Mouse (Mus musculus): ENCODE measurements around the gene Dbh.

The Dbh gene

DNA sequence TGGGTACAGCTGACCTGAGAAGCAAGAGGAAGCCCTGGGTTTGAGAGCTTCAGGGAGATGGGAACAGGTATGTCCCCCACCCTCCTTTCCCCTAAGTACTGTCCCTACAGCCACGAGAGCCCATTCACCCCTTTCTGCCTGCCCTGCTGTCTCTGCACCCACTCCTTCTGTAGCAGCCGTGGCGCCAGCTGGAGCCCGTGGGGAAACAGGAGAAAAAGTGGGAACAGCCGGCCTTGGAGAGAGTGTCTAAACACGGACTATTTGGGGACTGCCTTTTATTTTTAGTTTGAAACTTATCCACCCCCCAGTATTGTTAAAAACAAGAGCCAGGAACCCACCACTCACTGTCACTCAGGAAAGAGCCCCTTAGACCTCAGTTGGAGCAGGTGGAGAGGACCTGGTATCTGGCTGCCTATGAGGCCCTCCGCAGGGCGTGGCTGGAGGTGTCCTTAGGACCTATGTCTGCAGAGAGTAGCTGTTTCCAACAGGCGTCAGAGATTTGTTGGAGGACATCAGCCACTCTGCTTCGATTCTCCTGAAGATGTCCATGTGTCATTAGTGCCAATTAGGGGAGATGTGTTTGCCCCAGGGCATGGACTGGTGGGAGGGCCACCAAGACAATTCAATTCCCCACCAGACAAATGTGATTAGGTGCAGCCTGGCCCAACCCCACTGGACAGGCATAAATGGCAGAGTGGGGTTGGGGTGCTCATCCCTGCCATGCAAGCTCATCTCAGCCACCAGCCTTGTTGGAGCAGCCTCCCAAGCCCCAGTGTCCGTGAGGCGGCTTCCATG lies at the start of gene Dbh:
Dbh (plus strand) TSS at position 438 of the 795 bp plus-strand sequence.
- no peak for DNase-seq

DNA sequence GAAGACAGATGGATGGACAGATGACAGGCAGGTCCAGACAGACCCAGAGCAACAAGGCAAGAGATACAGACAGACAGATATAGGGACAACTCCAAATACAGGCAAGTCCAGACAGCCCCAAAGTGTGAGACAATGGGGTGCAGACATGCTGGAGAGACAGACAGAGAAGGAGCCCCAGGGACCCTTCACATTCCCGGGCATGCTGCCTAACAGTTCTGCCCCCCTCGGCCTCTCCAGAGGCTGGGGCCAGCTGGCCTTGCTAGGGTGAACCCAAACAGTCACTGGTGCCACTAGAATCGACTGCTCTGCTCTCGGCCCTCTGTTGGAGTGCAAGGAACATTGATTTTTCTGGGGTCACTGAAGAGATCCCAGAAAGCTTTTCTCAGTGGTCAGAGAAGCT lies 46.6 kb upstream of the Dbh start:
- DNase-seq, result no peak

DNA sequence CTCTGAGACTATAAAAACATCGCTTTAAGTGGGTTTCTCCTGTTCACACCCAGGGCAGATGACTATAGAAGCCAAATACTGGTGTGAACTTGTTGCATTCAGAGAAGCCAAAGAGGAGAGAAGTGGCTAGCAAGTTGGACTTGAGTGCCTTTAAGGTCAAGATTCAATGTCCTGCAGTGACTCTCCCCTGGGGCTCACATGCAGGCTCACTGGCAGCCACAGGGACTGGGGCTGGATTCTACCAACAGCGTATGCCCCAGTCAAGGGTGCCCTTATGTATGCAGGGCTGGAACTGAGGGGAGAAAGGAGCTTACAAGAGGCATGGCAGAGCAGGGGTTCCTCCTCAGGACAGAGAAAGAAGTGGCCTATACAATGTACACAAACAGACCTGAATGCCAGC lies 45.3 kb upstream of the Dbh start:
- DNase-seq, result no peak

DNA sequence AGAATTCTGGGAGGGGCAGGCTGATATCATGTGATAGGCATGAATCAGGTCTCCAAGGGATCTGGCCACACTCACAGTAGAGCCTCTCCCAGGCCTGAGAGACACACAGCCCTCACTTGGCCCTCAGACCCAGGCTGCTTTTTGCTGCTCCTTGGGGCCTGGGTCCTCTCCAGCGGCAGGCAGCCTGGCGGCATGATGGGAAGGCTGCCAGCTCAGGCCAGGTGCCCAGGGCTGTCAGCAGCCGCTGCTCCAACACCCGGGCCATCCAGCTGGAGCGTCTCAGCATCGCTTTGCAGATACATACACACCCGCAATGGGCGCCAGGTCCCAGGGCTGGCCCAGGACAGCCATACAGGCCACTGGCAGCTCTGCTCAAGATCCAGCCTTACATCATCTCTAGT lies 44.8 kb upstream of the Dbh start:
- no peak for DNase-seq

DNA sequence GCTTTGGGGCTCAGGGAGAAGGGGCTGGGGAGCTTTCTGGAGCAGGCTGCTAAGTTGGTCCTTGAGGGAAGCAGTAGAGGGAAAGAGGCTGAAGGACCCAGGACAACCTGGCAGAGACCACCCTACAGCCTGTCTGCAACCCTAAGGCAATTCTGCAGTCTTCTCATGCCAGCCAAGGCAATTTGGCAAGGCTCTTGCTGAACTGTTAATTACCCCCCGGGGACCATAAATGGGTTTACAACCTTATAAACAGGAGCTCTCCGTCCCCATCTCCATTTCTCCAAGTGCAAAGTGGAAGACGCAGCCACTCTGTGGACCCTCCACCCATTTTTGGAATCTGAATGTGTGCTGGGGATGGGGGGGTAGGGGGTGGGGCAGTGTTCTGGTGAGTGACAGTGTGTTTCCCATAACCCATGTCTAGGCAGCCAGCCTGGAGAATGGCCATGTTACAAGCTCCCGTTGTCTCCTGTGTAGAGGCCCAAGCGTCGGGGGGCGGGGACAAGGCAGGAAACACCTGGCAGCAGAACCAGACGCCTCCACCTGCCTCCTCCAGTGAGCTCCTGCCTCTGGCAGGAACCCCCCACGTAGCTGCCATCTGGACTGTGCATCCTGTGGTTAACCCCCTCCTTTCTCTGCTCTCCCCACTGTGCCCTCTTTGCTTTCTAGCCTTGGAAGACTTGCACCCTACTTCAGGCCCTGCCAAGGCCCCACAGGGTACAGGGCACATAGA lies 43.2 kb upstream of the Dbh start:
- DNase-seq, result peak; percentile 45

DNA sequence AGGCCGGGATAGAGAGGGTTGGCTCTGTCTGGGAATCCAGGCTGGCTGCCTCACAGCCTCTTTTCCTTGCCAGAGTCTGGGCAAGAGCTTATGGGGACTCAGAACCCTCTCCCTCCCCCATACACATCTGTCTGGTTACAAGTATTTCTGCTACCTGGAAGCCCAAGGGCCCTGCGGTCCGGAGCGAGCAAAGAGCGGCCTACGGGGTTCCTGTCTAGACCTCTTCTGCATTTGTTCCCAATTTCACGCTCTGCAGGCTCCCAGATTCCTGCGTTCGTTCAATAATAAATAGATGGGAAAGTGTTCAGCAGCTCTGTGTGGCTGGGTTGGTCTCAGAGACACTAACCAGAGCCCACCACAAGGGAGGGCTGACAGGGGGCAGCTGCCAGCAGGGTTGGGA lies 42.5 kb upstream of the Dbh start:
- no peak for DNase-seq

DNA sequence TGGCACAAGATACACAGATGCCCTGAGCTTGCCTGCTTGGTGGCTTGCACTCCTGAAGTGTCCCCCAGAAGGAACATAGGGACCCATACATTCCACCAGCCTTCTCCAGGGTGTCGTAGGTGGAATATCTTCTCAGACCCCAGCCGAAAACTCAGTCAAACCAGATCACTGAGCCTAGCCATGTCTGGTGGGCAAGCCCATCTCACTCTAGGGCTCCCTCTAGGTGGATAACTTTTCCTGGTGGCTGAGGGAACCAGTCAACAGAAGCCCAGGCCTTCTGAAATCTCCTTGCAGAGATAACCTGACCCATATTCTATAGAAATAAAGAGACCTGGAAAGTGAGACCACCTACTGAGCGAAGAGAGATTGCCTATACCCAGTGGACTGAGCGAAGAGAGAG lies 41.9 kb upstream of the Dbh start:
- DNase-seq, result no peak

DNA sequence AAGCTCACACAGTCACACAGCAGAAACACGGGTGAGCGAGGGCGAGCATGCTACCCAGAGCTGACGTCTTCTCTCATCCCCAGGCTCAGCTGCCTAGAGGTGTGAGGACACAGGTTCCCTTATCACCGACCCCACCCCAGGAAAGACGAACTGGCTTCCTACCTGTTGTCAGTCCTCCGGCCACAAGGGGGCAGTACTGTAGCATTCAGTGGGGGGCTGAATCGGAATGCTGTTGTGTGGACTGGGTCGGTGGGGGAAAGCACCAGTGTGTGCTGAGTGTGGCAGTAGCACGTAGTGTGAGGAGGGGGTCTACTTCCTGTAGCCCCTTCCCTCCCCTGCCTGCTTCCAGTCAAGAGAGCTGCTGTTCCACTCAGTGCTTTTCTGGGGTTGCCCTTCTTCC lies 39.1 kb upstream of the Dbh start:
- DNase-seq, result no peak

DNA sequence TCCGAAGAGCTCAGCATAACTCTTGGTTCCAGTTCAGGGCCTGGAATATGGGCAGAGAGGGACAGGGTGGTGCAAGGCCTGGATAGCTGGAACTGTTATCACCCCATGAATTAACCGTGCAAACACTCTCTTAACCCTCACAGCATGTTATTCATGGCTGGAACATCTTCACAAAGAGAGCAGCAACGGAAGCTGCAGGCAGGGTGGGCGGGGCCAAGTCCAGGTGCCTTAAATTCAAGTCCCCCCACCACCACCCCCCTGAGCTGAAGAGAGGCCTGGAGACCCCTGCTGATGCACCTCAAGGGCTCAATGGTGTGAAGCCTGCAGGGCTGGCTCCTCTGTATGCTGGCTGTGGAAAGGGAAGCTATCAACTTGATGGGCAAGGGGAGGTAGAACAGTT lies 38.5 kb upstream of the Dbh start:
- DNase-seq, result no peak

DNA sequence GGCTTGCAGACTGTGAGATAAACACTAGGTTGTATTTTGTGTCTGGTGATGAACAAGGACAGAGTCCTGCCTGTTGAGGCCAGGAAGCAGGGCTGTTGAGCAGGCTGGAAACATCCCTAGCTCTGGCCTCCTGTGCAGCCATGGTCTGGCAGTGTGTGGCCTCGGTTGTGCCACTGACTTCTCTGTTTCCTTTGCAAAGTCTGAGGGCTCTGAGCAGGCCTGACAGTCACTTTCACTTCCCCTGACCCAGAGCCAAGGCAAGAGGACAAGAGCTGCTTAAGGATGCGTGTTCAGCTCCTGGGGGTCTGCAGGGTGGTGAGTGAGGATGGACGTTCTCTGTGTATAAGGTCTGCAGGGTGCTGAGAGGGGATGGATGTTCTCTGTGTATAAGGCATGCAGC lies 36.0 kb upstream of the Dbh start:
- no peak for DNase-seq

DNA sequence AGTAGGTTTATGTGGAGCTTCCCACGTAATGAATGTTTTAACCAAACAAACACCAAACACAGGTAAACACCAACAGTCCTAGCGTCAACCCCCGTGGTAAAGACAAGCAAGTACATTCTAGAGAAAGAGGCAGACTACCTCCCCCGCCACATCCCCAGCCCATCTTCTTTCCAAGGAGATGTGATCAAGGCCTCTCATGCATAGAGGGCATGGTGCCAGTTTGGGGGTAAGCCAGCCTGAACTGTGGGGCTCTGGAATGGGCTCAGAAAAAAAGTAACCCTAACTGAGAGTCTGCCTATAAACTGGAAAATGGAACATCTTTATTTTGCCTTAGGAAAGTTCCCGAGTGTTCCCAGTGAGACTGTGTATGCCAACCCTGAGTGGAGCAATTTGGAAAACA lies 29.1 kb upstream of the Dbh start:
- DNase-seq, result no peak

DNA sequence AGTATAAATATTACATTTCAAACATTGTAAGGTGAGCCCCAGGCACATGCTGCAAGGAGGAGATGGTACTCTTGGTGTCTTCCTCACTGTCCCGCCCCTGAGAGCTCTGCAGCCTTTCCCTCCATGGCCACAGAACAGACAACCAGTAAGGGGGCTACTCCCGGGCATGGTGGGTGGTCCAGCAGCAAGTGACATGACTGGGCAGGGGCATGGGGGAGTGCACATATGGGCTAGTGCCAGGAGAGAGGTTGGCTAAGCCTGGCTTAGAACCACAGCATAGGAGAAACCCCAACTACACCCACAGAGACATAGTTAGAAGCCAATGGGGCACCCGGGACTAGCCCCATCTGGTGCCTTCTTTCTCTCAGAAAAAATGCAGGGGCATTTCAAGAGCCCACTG lies 28.7 kb upstream of the Dbh start:
- DNase-seq, result no peak

DNA sequence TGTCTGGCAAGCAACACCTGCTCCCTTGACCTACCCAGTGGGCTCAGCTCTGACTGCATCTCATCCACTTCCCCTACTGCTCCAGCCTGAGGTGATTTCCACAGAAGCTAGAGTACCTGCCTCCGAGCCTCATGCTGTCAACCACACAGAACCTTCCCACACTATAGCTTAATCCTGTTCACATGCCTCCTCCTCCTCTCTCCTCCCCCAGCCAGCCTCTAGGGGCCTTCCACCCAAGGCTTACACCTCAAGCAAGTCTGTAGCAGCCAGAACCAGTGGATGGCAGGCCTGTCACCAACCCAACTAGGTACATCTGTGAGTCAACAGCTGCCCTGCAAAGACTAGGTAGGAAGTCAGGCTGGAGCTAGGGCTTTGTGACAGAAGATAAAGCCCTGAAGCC lies 28.2 kb upstream of the Dbh start:
- DNase-seq, result no peak

DNA sequence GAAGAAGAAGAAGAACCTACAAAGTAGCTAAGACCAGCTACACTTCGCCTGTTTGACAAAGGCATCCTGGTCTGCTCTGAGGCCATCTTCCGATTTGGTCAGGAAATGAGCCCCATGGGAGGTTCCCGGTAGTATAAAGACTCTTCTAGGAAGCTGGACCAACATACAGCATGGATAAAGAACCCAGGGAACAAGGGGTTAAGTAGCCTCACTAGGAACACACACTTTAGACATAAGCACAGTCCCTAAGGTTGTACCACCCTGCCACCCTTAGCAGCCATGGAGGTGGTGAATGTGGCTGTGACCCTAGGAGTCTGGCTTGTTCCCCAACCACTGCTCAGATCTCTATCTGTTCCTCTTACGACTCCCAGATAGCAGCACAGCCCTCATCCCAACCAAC lies 26.7 kb upstream of the Dbh start:
- no peak for DNase-seq

DNA sequence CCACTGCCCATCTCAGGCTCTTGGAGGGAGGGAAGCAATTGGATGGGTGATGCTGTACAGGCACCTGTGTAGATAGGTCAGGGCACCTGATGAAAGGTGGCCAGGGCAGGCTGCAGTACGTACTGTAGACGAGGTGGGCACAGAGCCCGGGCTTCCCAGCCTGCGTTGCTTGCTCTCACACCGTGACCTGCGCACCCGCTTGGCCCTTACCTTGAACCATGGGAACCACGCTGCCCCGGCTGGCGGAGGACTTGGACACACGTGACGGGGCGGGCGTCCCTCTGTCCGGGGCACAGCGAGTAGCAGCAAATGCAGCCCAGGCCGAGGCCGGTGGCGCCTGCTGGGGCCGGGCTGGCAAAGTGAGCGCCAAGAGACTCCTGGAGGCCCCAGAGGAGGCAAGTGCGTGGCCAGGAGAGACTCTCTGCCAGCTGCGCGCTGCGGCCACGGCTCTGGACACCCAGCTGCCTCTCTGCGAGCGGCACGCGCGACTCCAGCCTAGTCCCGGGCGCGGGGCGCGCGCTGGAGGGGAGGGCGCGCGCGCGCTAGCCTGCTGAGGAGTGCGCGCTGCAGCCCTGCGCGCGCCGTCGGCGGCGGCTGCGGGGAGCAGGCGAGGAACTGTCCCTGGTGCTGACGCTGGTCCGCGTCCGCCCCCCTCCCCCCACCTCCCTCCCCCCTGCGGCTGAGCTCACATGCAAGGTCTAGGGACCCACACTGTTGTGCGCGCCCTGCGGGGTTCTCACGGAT lies 22.9 kb upstream of the Dbh start, which contains the start of gene Fam163b:
Fam163b (minus strand) TSS at position 542 of the 744 bp plus-strand sequence.
- DNase-seq, result peak; percentile 50

DNA sequence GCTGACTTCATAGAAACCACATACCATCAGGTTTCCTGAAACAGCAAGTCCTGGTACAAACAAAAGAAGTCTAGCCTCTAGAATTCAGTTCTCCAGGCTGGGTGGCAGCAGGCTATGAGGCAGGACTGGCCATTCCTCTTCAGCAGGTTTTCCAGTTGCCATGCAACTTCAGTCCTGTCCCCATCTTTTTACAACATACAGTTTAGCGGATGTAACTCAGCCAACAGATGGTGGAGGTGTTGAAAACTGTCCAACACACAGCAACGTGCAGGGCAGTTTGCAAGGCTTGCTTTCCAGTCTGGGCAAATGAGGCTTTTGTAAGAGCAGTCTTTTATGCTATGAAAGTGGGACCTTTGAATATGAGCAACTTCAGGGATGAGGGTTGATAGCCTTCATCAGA lies 20.1 kb upstream of the Dbh start:
- no peak for DNase-seq

DNA sequence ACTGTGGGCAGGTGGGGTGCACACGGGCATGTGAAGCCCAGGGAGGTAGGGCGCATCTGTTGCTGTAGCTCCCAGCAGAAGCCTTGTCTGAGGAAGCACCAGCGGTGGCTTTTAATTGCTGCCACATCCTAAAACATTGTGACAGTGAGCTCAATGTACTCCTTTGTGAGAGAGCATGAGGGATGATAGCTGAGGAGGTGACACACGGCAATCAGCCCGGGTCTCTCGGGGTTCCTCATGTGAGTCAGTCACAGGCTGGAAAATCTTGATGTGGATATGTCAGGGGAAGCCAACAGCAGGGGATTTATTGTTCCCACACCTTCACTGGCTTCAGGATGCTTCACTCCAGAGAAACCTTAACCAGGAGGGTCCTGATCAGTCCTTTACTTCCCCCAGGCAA lies 18.2 kb upstream of the Dbh start:
- no peak for DNase-seq

DNA sequence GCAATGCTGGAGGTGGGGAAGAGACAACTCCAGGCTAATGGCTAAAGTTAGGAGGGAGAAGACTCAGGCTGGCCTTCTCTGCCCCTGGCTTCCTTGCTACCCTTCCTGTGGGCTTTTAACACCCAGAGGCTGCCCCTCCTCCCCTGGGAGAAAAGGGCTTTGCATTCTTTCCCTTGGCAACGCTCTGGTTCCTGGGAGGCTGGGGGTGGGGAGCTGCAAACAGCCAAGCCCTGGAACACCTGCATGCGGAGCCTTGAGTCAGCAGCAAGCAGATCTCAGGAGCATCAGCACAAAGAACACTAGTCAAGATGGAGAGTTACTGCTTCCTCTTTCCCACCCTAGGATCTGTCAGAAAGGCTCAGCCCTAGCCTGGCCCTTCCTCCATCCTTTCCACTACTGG lies 15.6 kb upstream of the Dbh start:
- no peak for DNase-seq

DNA sequence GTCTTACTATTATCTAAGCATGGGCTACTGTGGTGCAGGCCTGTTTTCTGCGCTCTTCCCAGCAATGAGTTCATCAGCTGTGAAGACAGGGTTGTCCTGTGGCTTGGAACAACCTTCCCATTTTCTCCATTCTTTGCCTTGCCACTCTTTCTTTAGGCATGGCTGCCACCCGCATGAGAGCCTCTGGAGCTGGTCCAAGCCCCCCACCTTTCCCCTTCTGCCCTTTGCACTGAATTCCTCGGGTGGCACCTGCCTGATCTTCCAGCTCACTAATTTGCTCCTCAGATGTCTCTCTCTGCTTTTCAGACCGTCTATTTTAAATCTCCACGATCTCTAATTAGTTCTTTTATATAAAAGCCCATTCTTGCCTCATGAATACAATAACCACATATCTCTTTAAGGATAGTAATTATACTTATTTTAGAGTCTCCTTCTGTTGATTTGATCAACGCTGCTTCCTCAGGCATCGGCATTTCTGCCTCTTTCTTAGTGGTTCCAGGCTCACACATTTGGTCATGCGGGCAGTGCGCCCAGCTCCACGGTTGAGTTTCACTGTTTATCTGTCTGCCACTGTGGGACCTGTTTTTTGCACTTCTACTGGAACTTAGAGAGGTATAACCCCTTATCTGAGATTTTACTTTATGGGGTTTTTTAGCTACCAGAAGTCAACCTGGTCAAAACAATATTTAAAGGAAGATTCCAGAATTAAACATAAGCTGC lies 10.4 kb upstream of the Dbh start:
- no peak for DNase-seq

DNA sequence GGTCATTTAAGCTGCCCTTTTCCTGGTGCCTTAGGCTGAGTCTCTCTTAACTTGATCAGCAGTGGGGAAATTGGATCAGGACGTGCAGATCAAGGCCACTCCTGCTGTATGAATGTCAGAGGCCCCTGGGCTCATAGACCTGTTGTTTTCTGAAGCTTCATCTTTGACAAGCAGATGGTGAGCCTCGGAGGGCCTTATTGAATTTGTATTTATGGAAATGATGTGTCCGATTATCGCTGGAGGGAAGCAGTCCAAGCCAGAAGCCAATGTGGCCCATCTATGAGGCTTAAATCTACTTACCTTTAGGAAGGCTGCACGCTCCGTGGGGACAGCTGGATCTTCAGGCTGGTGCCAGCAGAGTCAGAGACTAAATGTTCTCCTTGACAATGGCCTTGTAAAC lies 8.4 kb upstream of the Dbh start:
- DNase-seq, result no peak

DNA sequence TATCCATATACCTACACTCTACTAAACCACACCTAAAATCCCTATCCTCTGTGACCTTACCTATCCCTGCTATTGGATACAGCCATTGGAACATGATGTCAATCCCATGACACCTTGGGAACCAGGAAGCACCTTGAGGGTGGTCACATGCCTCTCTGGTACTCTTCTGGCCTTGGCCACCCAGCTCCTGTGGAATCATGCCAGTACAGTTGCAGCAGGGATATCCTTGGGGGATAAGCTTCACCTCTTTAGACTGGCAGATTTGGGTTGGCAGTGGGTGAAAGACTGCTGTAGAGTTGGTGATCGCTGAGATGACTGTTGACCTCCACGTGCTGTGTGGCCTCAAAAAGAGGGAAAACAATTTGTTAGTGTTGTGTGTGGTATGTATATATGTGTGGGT lies 3.5 kb upstream of the Dbh start:
- DNase-seq, result no peak

DNA sequence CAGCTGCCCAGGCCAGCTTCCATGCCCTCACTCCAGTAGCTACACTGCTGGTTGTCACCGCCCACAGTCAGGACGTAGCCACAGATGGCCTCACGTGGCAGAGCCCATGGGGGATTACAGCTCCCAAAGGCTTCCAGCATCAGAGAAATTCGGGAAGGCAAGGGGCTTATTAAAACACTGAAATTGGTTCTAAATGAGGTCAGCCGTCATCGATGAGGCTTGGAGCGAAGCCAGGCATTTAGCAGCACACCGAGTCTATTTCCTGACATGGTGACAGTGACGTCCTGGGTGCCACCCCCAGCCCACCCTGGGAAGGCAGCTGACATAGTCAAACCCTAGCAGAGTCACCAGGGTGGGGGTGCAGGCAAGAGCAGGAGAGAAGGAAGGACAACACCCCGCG lies 2.4 kb upstream of the Dbh start:
- no peak for DNase-seq

DNA sequence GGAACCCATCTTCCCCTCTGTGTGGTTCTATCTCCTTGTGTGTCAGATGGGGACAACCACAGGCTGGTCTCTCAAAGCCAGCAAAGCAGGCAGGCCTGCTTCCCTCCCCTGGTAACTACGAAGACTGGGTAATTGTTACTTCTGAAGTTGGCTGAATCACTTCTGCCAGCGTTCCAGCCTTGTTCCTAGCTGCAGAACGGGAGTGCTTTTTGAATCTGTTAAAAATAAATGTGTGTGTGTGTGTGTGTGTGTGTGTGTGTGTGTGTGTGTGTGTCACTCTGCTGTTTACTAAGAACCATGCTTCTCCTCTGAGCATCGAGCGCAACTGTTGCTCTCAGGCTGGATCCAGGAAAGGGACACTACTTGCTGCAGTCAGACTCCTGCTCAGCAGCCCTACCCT lies 1.2 kb upstream of the Dbh start:
- DNase-seq, result no peak
